Mouse (Mus musculus): ENCODE data around the gene Olfr169.
"Not testable (repeated sequence)": the region's sequence is repeated elsewhere in the genome, so short reads cannot be mapped to it uniquely, and the experiment has no call there.

DNA sequence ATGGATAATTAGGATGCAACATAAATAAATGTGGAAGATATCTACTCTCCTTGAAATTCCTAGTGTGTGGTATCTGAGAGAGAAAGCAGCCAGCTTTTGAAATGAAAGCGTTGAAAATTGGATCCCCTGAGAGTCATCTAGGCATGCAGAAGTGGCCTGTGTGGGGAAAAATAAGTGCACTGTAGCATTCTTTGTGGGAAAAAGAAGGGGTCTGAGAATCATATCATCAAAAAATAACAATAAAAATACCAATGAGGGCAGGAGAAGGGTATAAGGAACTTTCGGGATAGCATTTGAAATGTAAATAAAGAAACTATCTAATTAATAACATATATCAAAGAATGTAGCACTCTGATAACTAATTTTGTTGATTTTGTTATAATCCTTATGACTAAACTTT lies at the start of gene Olfr169:
- TF ChIP-seq POLR2A (IDR thresholded peaks at IDR 0.05; ENCODE audit: borderline replicate concordance, control insufficient read depth, low read depth, low read length); CTCF (IDR thresholded peaks at IDR 0.05; ENCODE audit: control insufficient read depth, insufficient read depth, low read length): not testable (repeated sequence)
